Mouse (Mus musculus): Measurements from ENCODE around the gene Tbcel.

DNA sequence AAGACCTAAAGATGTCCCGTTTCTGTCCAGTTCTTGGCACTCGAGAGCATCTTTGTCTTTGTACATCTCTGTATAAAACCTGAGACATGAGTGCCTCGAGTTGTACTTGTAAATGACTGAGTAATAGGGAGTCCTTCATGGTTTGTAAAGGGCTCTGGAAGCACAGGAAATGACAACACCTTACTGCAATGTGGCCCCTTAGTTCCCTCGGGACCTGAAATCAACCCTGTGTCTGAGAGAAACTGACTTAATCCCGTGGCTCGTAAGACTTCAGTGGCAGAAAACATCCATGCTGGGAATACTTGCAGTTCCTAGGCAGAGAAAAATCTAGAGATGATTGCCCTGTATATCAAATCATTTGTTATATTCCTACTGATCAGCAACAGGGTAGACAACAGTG, 114.7 kb downstream of the Tbcel start:
- TF ChIP-seq GATA1 (IDR thresholded peaks at IDR 0.05; ENCODE audit: borderline replicate concordance, low read length) (no peak), FLI1 (IDR thresholded peaks at IDR 0.05; ENCODE audit: low read length) (no peak)

All from megakaryocyte, embryonic 14.5 days (primary cell).